Mouse (Mus musculus) limb, embryonic 14.5 days (tissue): ENCODE measurements around the gene Cgref1. TPM values are rescaled to one million over a fixed set of nuclear protein-coding genes. Genes with fewer than 3 reads are reported as not detected.

Experiments
- ATAC-seq: fragments of 200-750 bp; cut with Nextera tagmentation; 2 replicates; pipeline ENCODE4 v1.8.0; 2017; ENCODE audit warnings: low read depth, moderate number of reproducible peaks, moderate TSS enrichment; ENCODE audit not compliant: low FRiP score
- DNase-seq: peaks from one replicate; pipeline ENCODE4 v3.0.0-alpha.2; 2015; ENCODE audit warnings: low spot score
- H3K27ac ChIP-seq: fragments of 300-500 bp; sonication (generic); replicated peaks from 2 replicates; pipeline ENCODE4 v1.5.1; 2014; ENCODE audit warnings: low read depth, mild to moderate bottlenecking, low read length, moderate library complexity, mixed read lengths
- H3K27me3 ChIP-seq: fragments of 300-500 bp; sonication (generic); 2 replicates; pipeline ENCODE4 v1.6.1; 2014; ENCODE audit warnings: low read length, mixed read lengths; ENCODE audit not compliant: control insufficient read depth, insufficient read depth
- H3K36me3 ChIP-seq: fragments of 300-500 bp; sonication (generic); 2 replicates; pipeline ENCODE4 v1.6.1; 2014; ENCODE audit warnings: mild to moderate bottlenecking, low read length, moderate library complexity, mixed read lengths; ENCODE audit not compliant: control insufficient read depth, insufficient read depth
- H3K4me1 ChIP-seq: fragments of 300-500 bp; sonication (generic); 2 replicates; pipeline ENCODE4 v1.6.1; 2014; ENCODE audit warnings: antibody characterized with exemption, low read length, mixed read lengths; ENCODE audit not compliant: control insufficient read depth, insufficient read depth
- H3K4me2 ChIP-seq: fragments of 300-500 bp; sonication (generic); replicated peaks from 2 replicates; pipeline ENCODE4 v1.6.1; 2014; ENCODE audit warnings: low read depth, mild to moderate bottlenecking, low read length, moderate library complexity; ENCODE audit not compliant: severe bottlenecking
- H3K4me3 ChIP-seq: fragments of 300-500 bp; sonication (generic); replicated peaks from 2 replicates; pipeline ENCODE4 v1.5.1; 2014; ENCODE audit warnings: low read length
- H3K9ac ChIP-seq: fragments of 300-500 bp; sonication (generic); 2 replicates; pipeline ENCODE4 v1.6.1; 2014; ENCODE audit warnings: mild to moderate bottlenecking, low read depth, low read length, moderate library complexity; ENCODE audit not compliant: severe bottlenecking
- H3K9me3 ChIP-seq: fragments of 300-500 bp; sonication (generic); 2 replicates; pipeline ENCODE4 v1.6.1; 2016; ENCODE audit warnings: low read length; ENCODE audit not compliant: control insufficient read depth
- POLR2A ChIP-seq: fragments of 200-500 bp; IDR thresholded peaks from 2 replicates; pipeline ENCODE4 v1.8.0; 2012; ENCODE audit warnings: inconsistent platforms, mild to moderate bottlenecking, moderate library complexity, borderline replicate concordance; ENCODE audit not compliant: insufficient read depth, insufficient read length; ENCODE audit errors: extremely low read depth
- WGBS: fragments of 180-500 bp; shearing (Covaris S2); extraction: QIAGEN DNeasy Blood & Tissue Kit; methylation state at CpG from one replicate; pipeline ENCODE4 v1.1.7; 2014; 5-methylcytosine and 5-hydroxymethylcytosine counted together
- polyA plus RNA-seq, 2 experiments: library from polyadenylated mRNA; depleted of rRNA in 1 of 2; stranded (reverse) in 1 of 2; unstranded in 1 of 2; fragments of >200 nt; fragmentation: Nextera tagmentation in 1 of 2; extraction: Ambion mirVana in 1 of 2; gene quantifications; 2 replicates each; pipeline versions ENCODE4 v1.2.1 to v1.2.3; 2012 to 2014

Gene Cgref1
- polyA plus RNA-seq, 2 experiments = 20.9 to 21.5 TPM

DNA sequence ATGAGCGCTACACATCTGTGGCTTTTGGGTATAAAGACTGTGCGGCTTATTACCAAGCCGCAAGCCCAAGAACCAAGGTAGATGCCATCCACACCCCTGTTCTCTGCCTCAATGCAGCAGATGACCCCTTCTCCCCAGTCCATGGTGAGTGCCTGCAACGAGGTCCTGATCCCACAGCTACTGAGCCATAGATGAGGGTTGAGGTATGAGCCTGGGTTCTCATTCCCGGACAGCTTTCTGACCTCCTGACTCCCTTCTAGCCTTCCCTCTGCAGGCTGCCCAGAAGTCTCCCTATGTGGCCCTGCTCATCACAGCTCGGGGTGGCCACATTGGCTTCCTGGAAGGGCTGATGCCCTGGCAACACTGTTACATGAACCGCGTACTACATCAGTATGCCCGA lies 9.2 kb upstream of the Cgref1 start:
- TF ChIP-seq POLR2A = no peak
- WGBS = 92% methylated on average over 9 of the region's 9 CpGs

DNA sequence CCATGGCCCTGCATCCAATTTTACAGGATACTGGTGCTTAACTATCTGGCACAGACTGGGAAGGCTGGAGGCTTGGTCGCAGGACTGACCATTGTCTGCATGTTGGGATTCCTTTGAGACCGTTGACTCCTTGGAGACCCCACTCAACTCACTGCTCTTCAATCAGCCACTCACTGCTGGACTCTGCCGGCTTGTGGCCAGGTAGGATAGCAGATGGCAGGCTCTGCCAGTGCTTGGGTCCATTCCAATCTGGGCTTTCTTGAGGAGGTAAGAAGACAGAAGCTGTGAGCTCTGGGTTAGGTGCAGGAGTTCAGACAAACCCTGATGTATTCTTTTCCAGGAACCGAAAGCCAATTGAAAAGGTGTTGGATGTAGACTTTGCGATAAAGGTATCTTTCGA lies 8.7 kb upstream of the Cgref1 start:
- TF ChIP-seq POLR2A = no peak
- ATAC-seq (no peak), DNase-seq (no peak)
- Histone ChIP-seq H3K4me1 (peaks cover 18% of the 10 kb centered on the region; the same call in 1 of the 2 replicates), H3K27me3 (no peaks in the 10 kb centered on the region), H3K9ac (no peak overlapping the region), H3K27ac (no peak overlapping the region), H3K4me2 (no peak overlapping the region), H3K36me3 (peaks cover 58% of the 10 kb centered on the region), H3K9me3 (no peaks in the 10 kb centered on the region), H3K4me3 (no peak overlapping the region)
- 97% methylated on average over 6 of the region's 6 CpGs for WGBS

More for the DNA sequence above, 9.2 kb upstream of the Cgref1 start:
- no peak overlapping the region for H3K4me3 ChIP-seq
- H3K4me2 ChIP-seq = no peak overlapping the region
- H3K4me1 ChIP-seq = peaks cover 19% of the 10 kb centered on the region; the same call in 1 of the 2 replicates
- H3K9me3 ChIP-seq = no peaks in the 10 kb centered on the region
- H3K27ac ChIP-seq = no peak overlapping the region
- H3K36me3 ChIP-seq = peaks cover 58% of the 10 kb centered on the region
- ATAC-seq (no peak), DNase-seq (no peak)
- H3K9ac ChIP-seq = no peak overlapping the region
- H3K27me3 ChIP-seq = no peaks in the 10 kb centered on the region

DNA sequence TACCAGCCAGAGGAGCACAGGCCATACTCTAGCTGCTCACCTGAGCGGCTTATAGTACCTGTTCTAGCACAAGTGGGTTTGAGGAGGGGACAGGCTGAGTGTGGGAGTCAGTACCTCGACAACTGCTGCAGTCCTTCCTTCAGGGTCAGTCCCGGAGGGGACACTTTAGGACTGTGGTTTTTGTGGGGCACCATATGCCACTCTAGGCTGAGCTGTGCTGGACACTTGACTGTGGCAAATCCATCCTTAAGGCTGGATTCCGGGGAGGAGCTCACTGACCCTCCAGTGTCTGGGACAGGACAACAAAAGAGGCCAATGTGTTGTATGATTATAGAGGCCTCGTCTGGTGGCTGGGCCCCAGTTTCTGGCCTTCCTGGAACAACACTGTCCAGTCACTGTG lies 7.2 kb upstream of the Cgref1 start:
- no peak overlapping the region for H3K9ac ChIP-seq
- 81% methylated on average over 5 of the region's 5 CpGs for WGBS
- no peak for TF ChIP-seq POLR2A
- H3K36me3 ChIP-seq = peaks cover 44% of the 10 kb centered on the region
- DNase-seq (no peak), ATAC-seq (no peak)
- H3K9me3 ChIP-seq = no peaks in the 10 kb centered on the region
- no peak overlapping the region for H3K4me3 ChIP-seq
- no peak overlapping the region for H3K4me2 ChIP-seq
- peaks cover 9% of the 10 kb centered on the region; the same call in 1 of the 2 replicates for H3K4me1 ChIP-seq
- H3K27ac ChIP-seq = no peak overlapping the region
- H3K27me3 ChIP-seq = no peaks in the 10 kb centered on the region

DNA sequence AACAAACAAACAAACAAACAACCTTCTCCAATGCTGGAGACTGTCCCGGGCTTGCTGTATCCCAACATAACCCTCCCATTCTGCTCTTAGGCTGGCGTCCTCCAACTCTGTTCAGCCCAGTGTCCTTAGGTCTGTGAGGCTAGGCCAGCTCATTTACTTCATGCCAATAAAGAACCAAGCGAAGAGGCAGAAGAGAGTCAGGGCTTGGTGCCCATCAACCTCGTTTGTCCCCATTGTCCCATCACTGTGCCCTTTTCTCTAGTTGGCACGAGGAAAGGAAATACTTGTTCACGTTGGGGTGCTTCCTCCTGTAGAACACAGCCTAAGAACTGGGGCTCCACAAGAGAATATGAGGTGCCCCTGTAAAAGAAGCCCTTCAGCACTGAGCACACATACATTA lies 6.3 kb upstream of the Cgref1 start:
- no peak for TF ChIP-seq POLR2A
- Histone ChIP-seq H3K27ac (no peak overlapping the region), H3K4me3 (no peak overlapping the region), H3K4me1 (peaks cover 6% of the 10 kb centered on the region; the same call in 1 of the 2 replicates), H3K9ac (no peak overlapping the region), H3K36me3 (peaks cover 41% of the 10 kb centered on the region), H3K27me3 (no peaks in the 10 kb centered on the region), H3K9me3 (no peaks in the 10 kb centered on the region), H3K4me2 (no peak overlapping the region)
- 85% methylated on average over 6 of the region's 6 CpGs for WGBS
- no peak for ATAC-seq
- DNase-seq = no peak

DNA sequence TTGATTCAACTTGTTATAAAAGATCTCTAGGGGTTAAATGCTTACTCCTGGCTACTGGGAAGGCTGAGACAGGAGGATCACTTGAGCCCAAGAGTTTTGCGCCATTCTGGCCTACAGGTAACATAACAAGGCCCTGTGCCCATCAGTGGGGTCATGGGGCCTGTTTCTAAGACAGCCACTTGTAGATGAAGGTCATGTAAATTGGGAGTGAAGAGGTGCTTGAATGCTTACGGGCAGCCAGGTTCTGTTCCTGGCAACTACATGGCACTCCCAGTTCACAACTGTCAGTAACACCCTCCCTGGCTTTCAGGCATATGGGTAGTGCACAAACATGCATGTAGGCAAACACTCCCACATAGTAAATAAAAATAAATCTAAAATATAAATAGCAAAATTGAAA lies 5.5 kb upstream of the Cgref1 start:
- Histone ChIP-seq H3K36me3 (peaks cover 39% of the 10 kb centered on the region), H3K9ac (no peak overlapping the region), H3K4me1 (peaks cover 6% of the 10 kb centered on the region; the same call in 1 of the 2 replicates), H3K27me3 (no peaks in the 10 kb centered on the region), H3K4me2 (no peak overlapping the region), H3K27ac (no peak overlapping the region), H3K9me3 (no peaks in the 10 kb centered on the region), H3K4me3 (no peak overlapping the region)
- WGBS = 91% methylated on average over 2 of the region's 2 CpGs
- DNase-seq (no peak), ATAC-seq (no peak)
- no peak for TF ChIP-seq POLR2A

DNA sequence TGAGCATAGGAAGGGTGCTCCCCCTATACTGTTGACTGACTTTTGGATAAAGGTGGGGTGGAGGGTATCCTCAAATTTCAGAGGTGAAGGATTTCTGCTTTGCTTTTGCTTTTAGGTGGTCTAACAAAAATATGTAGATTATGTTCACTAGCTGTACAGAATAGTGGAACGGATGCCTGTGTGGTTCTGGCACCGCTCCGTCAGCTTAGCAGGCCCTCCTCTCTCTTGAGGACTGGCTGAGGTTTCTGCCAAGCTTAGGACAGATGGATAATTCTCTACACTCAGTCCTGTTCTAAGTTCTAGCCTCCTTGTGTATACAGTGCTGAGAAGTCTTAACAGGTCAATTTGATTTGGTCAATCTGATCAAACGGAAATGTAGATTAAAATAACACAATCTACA lies 5.1 kb upstream of the Cgref1 start:
- no peak for ATAC-seq
- H3K27ac ChIP-seq = no peak overlapping the region

More for the DNA sequence above, 5.1 kb upstream of the Cgref1 start:
- DNase-seq = no peak
- Histone ChIP-seq H3K4me2 (peak overlapping the region; percentile 66), H3K27me3 (no peaks in the 10 kb centered on the region), H3K9me3 (no peaks in the 10 kb centered on the region), H3K4me3 (peak overlapping the region; percentile 44), H3K4me1 (peaks cover 6% of the 10 kb centered on the region; the same call in 1 of the 2 replicates), H3K9ac (peak overlapping the region; percentile 47; the same call in 1 of the 2 replicates), H3K36me3 (peaks cover 34% of the 10 kb centered on the region)
- WGBS = 58% methylated on average over 4 of the region's 4 CpGs
- TF ChIP-seq POLR2A = no peak
